14 mouse cellular contexts compared by ENCODE assay signal in the genomic region with DNA sequence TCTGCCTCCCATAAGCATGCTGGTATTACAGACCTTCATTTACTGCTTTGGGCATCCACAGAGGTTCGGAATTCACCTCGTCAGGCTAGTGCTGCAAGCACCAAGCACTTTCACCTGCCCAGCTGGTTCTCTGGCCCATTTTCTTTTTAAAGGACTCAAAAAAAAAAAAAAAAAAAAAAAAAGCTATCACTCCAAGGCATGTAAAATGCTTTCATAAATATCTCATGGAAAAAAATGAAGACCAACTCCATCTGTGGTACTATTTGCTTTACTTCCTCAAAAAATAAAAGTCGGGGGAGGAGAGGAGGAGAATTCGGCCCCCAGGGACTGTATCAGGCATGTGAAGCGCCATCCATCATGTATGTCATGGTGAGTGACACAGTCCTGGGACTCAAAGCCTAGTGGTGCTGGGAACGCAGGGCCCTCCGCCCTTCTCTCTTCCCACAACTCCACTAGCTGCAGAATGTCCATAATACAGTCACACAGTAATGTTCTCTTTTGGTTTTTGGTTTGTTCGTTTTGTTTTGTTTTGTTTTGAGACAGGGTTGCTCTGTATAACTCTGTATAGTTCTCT. TPM values are rescaled to one million over a fixed set of nuclear protein-coding genes. Genes with fewer than 3 reads are reported as not detected.
A peak's percentile ranks its signal among the peaks of the same experiment; 100 is the strongest.
DNase-seq lines count a peak whose midpoint lies in the region; ATAC-seq and TF ChIP-seq lines count a peak whose summit lies in the region.
"Had no signal": no experiment of that assay in that cellular context is flagged by ENCODE, and none has a peak within 500 bp of the region (broad histone marks: within the 10 kb centered on the region; RNA-seq: fewer than 3 reads in every experiment).

No protein-coding gene starts in this region.

- dilution Hi-C loops in CH12.LX (cut with MboI; ENCODE audit: extremely low pct_ligation_motif_present, extremely low pct_unique_long_range_greater_than_20kb, low sequenced_read_pairs) = no loop called here

- WGBS in liver, embryonic 13.5 days (ENCODE audit: insufficient replicate concordance) = 57% methylated on average over 8 of the region's 8 CpGs
- 62% methylated on average over 8 of the region's 8 CpGs for WGBS in liver, embryonic 11.5 days
- WGBS in liver, postnatal 0 days (ENCODE audit: insufficient replicate concordance) = 52% methylated on average over 8 of the region's 8 CpGs
- 78% methylated on average over 8 of the region's 8 CpGs for WGBS in forebrain, embryonic 15.5 days
- 65% methylated on average over 8 of the region's 8 CpGs for WGBS in hindbrain, embryonic 16.5 days

- peaks cover 55% of the 10 kb centered on the region for H3K4me1 ChIP-seq in liver, embryonic 13.5 days (replicated peaks)
- peaks cover 37% of the 10 kb centered on the region for H3K4me1 ChIP-seq in liver, embryonic 11.5 days (replicated peaks; ENCODE audit: control insufficient read depth, insufficient read depth, low read length)
- peaks cover 0 to 19% of the 10 kb centered on the region in 2 experiments; a peak in 2 of 4 replicates for H3K4me1 ChIP-seq in CH12.LX (ENCODE audit: control insufficient read depth in 1 of 2, insufficient read depth in 2 of 2)
- H3K4me1 ChIP-seq in MEL (ENCODE audit: control insufficient read depth in 1 of 2, insufficient read depth in 2 of 2, low read length in 2 of 2) = peaks cover 39 to 42% of the 10 kb centered on the region in 2 experiments
- H3K4me1 ChIP-seq in liver, postnatal 0 days (ENCODE audit: insufficient read depth) = peaks cover 44% of the 10 kb centered on the region
- H3K4me1 ChIP-seq in forebrain, embryonic 15.5 days = peaks cover 7% of the 10 kb centered on the region
- peaks cover 4% of the 10 kb centered on the region; the same call in 1 of the 2 replicates for H3K4me1 ChIP-seq in hindbrain, embryonic 16.5 days (ENCODE audit: control insufficient read depth, insufficient read depth, low read depth, low read length)

- TF ChIP-seq CTCF in CH12.LX (conservative IDR thresholded peaks at IDR 0.05 in 1 of 2, IDR thresholded peaks at IDR 0.05 in 1 of 2; ENCODE audit: low read depth in 2 of 2, low read length in 2 of 2) (no peak), MEL (IDR thresholded peaks at IDR 0.05 in 2 of 3, conservative IDR thresholded peaks at IDR 0.05 in 1 of 3; ENCODE audit: control insufficient read depth in 1 of 3, insufficient read depth in 1 of 3, low read depth in 2 of 3, low read length in 3 of 3, poor library complexity in 1 of 3, severe bottlenecking in 1 of 3) (no peak)
- TF ChIP-seq CTCF in liver, postnatal 0 days (IDR thresholded peaks at IDR 0.05; ENCODE audit: low read depth) = no peak

- in situ Hi-C loops in CH12.LX (cut with MboI; ENCODE audit: low pct_ligation_motif_present, low pct_unique_long_range_greater_than_20kb, low sequenced_read_pairs) = loop anchor here (25.0 kb wide), 1 partner anchor 259 kb away; no protein-coding TSS in a partner anchor

- peak overlapping the region; percentile 82 for H3K9ac ChIP-seq in liver, embryonic 13.5 days
- no peak overlapping the region for H3K9ac ChIP-seq in liver, embryonic 11.5 days (ENCODE audit: low read depth, low read length)
- no peak overlapping the region for H3K9ac ChIP-seq in CH12.LX (ENCODE audit: insufficient read depth, low read depth)
- H3K9ac ChIP-seq in MEL (ENCODE audit: control insufficient read depth, low read depth, low read length, poor library complexity, severe bottlenecking) = no peak overlapping the region
- no peak overlapping the region for H3K9ac ChIP-seq in liver, postnatal 0 days (replicated peaks)
- H3K9ac ChIP-seq in forebrain, embryonic 15.5 days (replicated peaks) = no peak overlapping the region
- H3K9ac ChIP-seq in hindbrain, embryonic 16.5 days (ENCODE audit: low read depth, low read length) = no peak overlapping the region
- H3K9ac ChIP-seq: forebrain, embryonic 13.5 days; heart, embryonic 15.5 days; hindbrain, embryonic 14.5 days had no signal

- TF ChIP-seq EP300 in CH12.LX (IDR thresholded peaks at IDR 0.05; ENCODE audit: low read length) (no peak), MEL (IDR thresholded peaks at IDR 0.05; ENCODE audit: low read depth in 1 of 2, low read length in 2 of 2) (no peak)
- TF ChIP-seq EP300 in liver, postnatal 0 days (IDR thresholded peaks at IDR 0.05; ENCODE audit: low read depth) = no peak

- no peaks in the 10 kb centered on the region for H3K36me3 ChIP-seq in liver, embryonic 13.5 days
- no peaks in the 10 kb centered on the region for H3K36me3 ChIP-seq in liver, embryonic 11.5 days (ENCODE audit: control insufficient read depth, insufficient read depth, low read length)
- H3K36me3 ChIP-seq in CH12.LX (replicated peaks in 1 of 2; ENCODE audit: control insufficient read depth in 1 of 2, insufficient read depth in 1 of 2, low read length in 1 of 2) (no peaks in the 10 kb centered on the region), MEL (ENCODE audit: control insufficient read depth in 1 of 2, insufficient read depth in 2 of 2, low read length in 2 of 2) (peaks cover 0 to 37% of the 10 kb centered on the region in 2 experiments; a peak in 2 of 4 replicates)
- H3K36me3 ChIP-seq in liver, postnatal 0 days (replicated peaks; ENCODE audit: insufficient read depth, low read length) = no peaks in the 10 kb centered on the region
- no peaks in the 10 kb centered on the region for H3K36me3 ChIP-seq in forebrain, embryonic 15.5 days
- no peaks in the 10 kb centered on the region for H3K36me3 ChIP-seq in hindbrain, embryonic 16.5 days (ENCODE audit: control insufficient read depth, insufficient read depth, low read length)
- H3K36me3 ChIP-seq: embryonic facial prominence, embryonic 10.5 days; G1E; heart, embryonic 10.5 days; heart, embryonic 15.5 days; hindbrain, embryonic 10.5 days had no signal

- TF ChIP-seq POLR2A in CH12.LX (IDR thresholded peaks at IDR 0.05; ENCODE audit: low read depth, low read length) = no peak
- no peak for TF ChIP-seq POLR2A in MEL (IDR thresholded peaks at IDR 0.05; ENCODE audit: control insufficient read depth in 1 of 2, insufficient read depth in 1 of 2, low read depth in 1 of 2, low read length in 2 of 2, poor library complexity in 1 of 2)

- no peak for TF ChIP-seq RAD21 in CH12.LX (IDR thresholded peaks at IDR 0.05; ENCODE audit: low read depth, low read length)
- TF ChIP-seq RAD21 in MEL (IDR thresholded peaks at IDR 0.05; ENCODE audit: low read depth, low read length) = no peak

- peak overlapping the region; percentile 100 for H3K27ac ChIP-seq in liver, embryonic 13.5 days
- H3K27ac ChIP-seq in liver, embryonic 11.5 days (ENCODE audit: low read depth, low read length) = no peak overlapping the region
- H3K27ac ChIP-seq in CH12.LX (ENCODE audit: insufficient read depth, low read depth) (no peak overlapping the region), MEL (ENCODE audit: control insufficient read depth, low read depth, low read length) (peak overlapping the region; percentile 28)
- H3K27ac ChIP-seq in liver, postnatal 0 days (ENCODE audit: low read depth) = peak overlapping the region; percentile 84; the same call in 1 of the 2 replicates
- H3K27ac ChIP-seq in forebrain, embryonic 15.5 days (replicated peaks) = no peak overlapping the region
- no peak overlapping the region for H3K27ac ChIP-seq in hindbrain, embryonic 16.5 days (ENCODE audit: low read depth, low read length)
- H3K27ac ChIP-seq: embryonic facial prominence, embryonic 10.5 days; forebrain, embryonic 13.5 days; heart, embryonic 10.5 days; heart, embryonic 15.5 days; hindbrain, embryonic 10.5 days; hindbrain, embryonic 14.5 days had no signal

- H3K4me3 ChIP-seq in liver, embryonic 13.5 days (replicated peaks) = no peak overlapping the region
- H3K4me3 ChIP-seq in liver, embryonic 11.5 days (ENCODE audit: low read depth, low read length) = no peak overlapping the region
- H3K4me3 ChIP-seq in CH12.LX (replicated peaks in 1 of 3; ENCODE audit: low read depth in 2 of 3, low read length in 2 of 3, poor library complexity in 1 of 3) (no peak overlapping the region), MEL (ENCODE audit: control insufficient read depth in 1 of 2, insufficient read depth in 1 of 2, low read depth in 2 of 2, low read length in 2 of 2) (no peak overlapping the region)
- no peak overlapping the region for H3K4me3 ChIP-seq in liver, postnatal 0 days (ENCODE audit: low read depth, low read length)
- no peak overlapping the region for H3K4me3 ChIP-seq in forebrain, embryonic 15.5 days
- H3K4me3 ChIP-seq in hindbrain, embryonic 16.5 days (ENCODE audit: low read length) = no peak overlapping the region
- H3K4me3 ChIP-seq: embryonic facial prominence, embryonic 10.5 days; forebrain, embryonic 13.5 days; heart, embryonic 10.5 days; heart, embryonic 15.5 days; hindbrain, embryonic 10.5 days had no signal

- H3K79me2 ChIP-seq in CH12.LX (replicated peaks; ENCODE audit: control insufficient read depth, extremely low read depth, insufficient read depth, poor library complexity, severe bottlenecking) (no peaks in the 10 kb centered on the region), MEL (ENCODE audit: control insufficient read depth, insufficient read depth, low read length, poor library complexity) (no peaks in the 10 kb centered on the region)

- no peak for DNase-seq in liver, embryonic 13.5 days
- DNase-seq in liver, embryonic 11.5 days (ENCODE audit: low spot score) = no peak
- DNase-seq in CH12.LX (ENCODE audit: extremely low read depth) (peak; percentile 13), MEL (ENCODE audit: low read depth, low spot score) (peak; percentile 52)
- no peak for DNase-seq in liver, postnatal 0 days

- no peaks in the 10 kb centered on the region for H3K9me3 ChIP-seq in liver, embryonic 13.5 days (replicated peaks)
- no peaks in the 10 kb centered on the region for H3K9me3 ChIP-seq in liver, embryonic 11.5 days (ENCODE audit: control insufficient read depth, low read length)
- H3K9me3 ChIP-seq in CH12.LX (replicated peaks; ENCODE audit: low read length) (no peaks in the 10 kb centered on the region), MEL (replicated peaks; ENCODE audit: insufficient read depth, low read length) (no peaks in the 10 kb centered on the region)
- no peaks in the 10 kb centered on the region for H3K9me3 ChIP-seq in liver, postnatal 0 days (ENCODE audit: low read length)
- H3K9me3 ChIP-seq in forebrain, embryonic 15.5 days = no peaks in the 10 kb centered on the region
- H3K9me3 ChIP-seq in hindbrain, embryonic 16.5 days (ENCODE audit: control insufficient read depth, low read length) = no peaks in the 10 kb centered on the region
- H3K9me3 ChIP-seq: embryonic facial prominence, embryonic 10.5 days; forebrain, embryonic 13.5 days; G1E; heart, embryonic 10.5 days; heart, embryonic 15.5 days; hindbrain, embryonic 10.5 days had no signal

- H3K27me3 ChIP-seq in liver, embryonic 13.5 days = peaks cover 53% of the 10 kb centered on the region
- no peaks in the 10 kb centered on the region for H3K27me3 ChIP-seq in liver, embryonic 11.5 days (replicated peaks; ENCODE audit: control insufficient read depth, insufficient read depth, low read length)
- peaks cover 8% of the 10 kb centered on the region for H3K27me3 ChIP-seq in CH12.LX (replicated peaks)
- no peaks in the 10 kb centered on the region for H3K27me3 ChIP-seq in MEL (ENCODE audit: control insufficient read depth in 1 of 2, insufficient read depth in 2 of 2, low read length in 2 of 2)
- H3K27me3 ChIP-seq in liver, postnatal 0 days (ENCODE audit: insufficient read depth, low read length) = 0 out of 2 replicates have a peak, but pooled peaks cover 3% of the 10 kb centered on the region
- no peaks in the 10 kb centered on the region for H3K27me3 ChIP-seq in forebrain, embryonic 15.5 days
- H3K27me3 ChIP-seq in hindbrain, embryonic 16.5 days (replicated peaks; ENCODE audit: control insufficient read depth, insufficient read depth, low read length) = peaks cover 3% of the 10 kb centered on the region; the same call in 1 of the 2 replicates
- H3K27me3 ChIP-seq: forebrain, embryonic 13.5 days; heart, embryonic 15.5 days had no signal

- no peak for ATAC-seq in liver, embryonic 13.5 days (ENCODE audit: low read depth)
- no peak for ATAC-seq in liver, embryonic 11.5 days (replicated peaks; ENCODE audit: low FRiP score)
- no peak for ATAC-seq in liver, postnatal 0 days
- ATAC-seq in forebrain, embryonic 15.5 days (replicated peaks) = no peak
- no peak for ATAC-seq in hindbrain, embryonic 16.5 days

- H3K4me2 ChIP-seq in liver, embryonic 13.5 days = no peak overlapping the region
- no peak overlapping the region for H3K4me2 ChIP-seq in liver, embryonic 11.5 days
- H3K4me2 ChIP-seq in CH12.LX (ENCODE audit: insufficient read depth, low read depth, poor library complexity, severe bottlenecking) = 0 out of 2 replicates have a peak overlapping the region, but pooled peaks have one; percentile 19
- no peak overlapping the region for H3K4me2 ChIP-seq in liver, postnatal 0 days (ENCODE audit: low read depth, low read length)
- no peak overlapping the region for H3K4me2 ChIP-seq in forebrain, embryonic 15.5 days (replicated peaks)
- no peak overlapping the region for H3K4me2 ChIP-seq in hindbrain, embryonic 16.5 days (ENCODE audit: low read length)
- H3K4me2 ChIP-seq: forebrain, embryonic 13.5 days; heart, embryonic 15.5 days; hindbrain, embryonic 14.5 days had no signal

RNA-seq across cellular contexts. Expression of gene Slc6a9, which starts 5.6 kb away (rescaled TPM):
- polyA plus RNA-seq in liver, embryonic 13.5 days (2015; fragmentation: Nextera tagmentation; extraction: Ambion mirVana) = 45.2 TPM in 2 replicates
- polyA plus RNA-seq in liver, embryonic 11.5 days (2014; fragmentation: Nextera tagmentation; extraction: Ambion mirVana) = 21.7 and 26.3 TPM in 2 replicates
- total RNA-seq in CH12.LX (2012; rRNA removed) = 3.9 and 15.6 TPM in 2 replicates
- 1.8 and 4.0 TPM in 2 replicates for total RNA-seq in CH12.LX (2014; rRNA removed)
- polyA plus RNA-seq in CH12.LX (2012; ENCODE audit: insufficient read length, low read depth) = 7.8 and 9.1 TPM in 2 replicates
- total RNA-seq in MEL (2012; rRNA removed) = 3.2 and 8.3 TPM in 2 replicates
- polyA plus RNA-seq in MEL (2012; ENCODE audit: insufficient read depth in 1 of 2, insufficient read length in 2 of 2, low read depth in 1 of 2, low replicate concordance in 2 of 2, missing spikeins in 1 of 2) = 10 to 100 TPM in 1 of 2 experiments, not detected in 1; 21.2 TPM
- 16.0 and 19.5 TPM in 2 replicates for polyA plus RNA-seq in liver, postnatal 0 days (2015; fragmentation: Nextera tagmentation; extraction: Ambion mirVana)
- 9.0 and 11.3 TPM in 2 replicates for polyA plus RNA-seq in forebrain, embryonic 15.5 days (2015; fragmentation: Nextera tagmentation; extraction: Ambion mirVana)
- 55.3 and 63.8 TPM in 2 replicates for polyA plus RNA-seq in hindbrain, embryonic 16.5 days (2015; fragmentation: Nextera tagmentation; extraction: Ambion mirVana)

RNA-seq across cellular contexts. Expression of gene Ccdc24, which starts 43.7 kb away (rescaled TPM):
- polyA plus RNA-seq in liver, embryonic 13.5 days (2015; fragmentation: Nextera tagmentation; extraction: Ambion mirVana) = 1.0 and 1.1 TPM in 2 replicates
- polyA plus RNA-seq in liver, embryonic 11.5 days (2014; fragmentation: Nextera tagmentation; extraction: Ambion mirVana) = 1.1 and 1.5 TPM in 2 replicates
- total RNA-seq in CH12.LX (2012; rRNA removed) (0.46 and 0.93 TPM in 2 replicates), CH12.LX (2014; rRNA removed) (not detected in 2 replicates), MEL (2012; rRNA removed) (0.19 and 0.56 TPM in 2 replicates)
- polyA plus RNA-seq in CH12.LX (2012; ENCODE audit: insufficient read length, low read depth) (0.40 and 0.81 TPM in 2 replicates), MEL (2012; ENCODE audit: insufficient read depth in 1 of 2, insufficient read length in 2 of 2, low read depth in 1 of 2, low replicate concordance in 2 of 2, missing spikeins in 1 of 2) (under 1 TPM in 1 of 2 experiments, not detected in 1; 0.36 TPM)
- 0.15 and 0.34 TPM in 2 replicates for polyA plus RNA-seq in liver, postnatal 0 days (2015; fragmentation: Nextera tagmentation; extraction: Ambion mirVana)
- 1.1 and 1.7 TPM in 2 replicates for polyA plus RNA-seq in forebrain, embryonic 15.5 days (2015; fragmentation: Nextera tagmentation; extraction: Ambion mirVana)
- polyA plus RNA-seq in hindbrain, embryonic 16.5 days (2015; fragmentation: Nextera tagmentation; extraction: Ambion mirVana) = 2.1 and 2.2 TPM in 2 replicates
- total RNA-seq: G1E had no signal
- polyA plus RNA-seq: G1E had no signal

RNA-seq across cellular contexts. Expression of gene B4galt2, which starts 54.6 kb away (rescaled TPM):
- polyA plus RNA-seq in liver, embryonic 13.5 days (2015; fragmentation: Nextera tagmentation; extraction: Ambion mirVana) = 1.8 and 1.9 TPM in 2 replicates
- polyA plus RNA-seq in liver, embryonic 11.5 days (2014; fragmentation: Nextera tagmentation; extraction: Ambion mirVana) = 9.3 and 10.5 TPM in 2 replicates
- total RNA-seq in CH12.LX (2012; rRNA removed) (0.25 and 0.29 TPM in 2 replicates), CH12.LX (2014; rRNA removed) (not detected in 2 replicates), MEL (2012; rRNA removed) (0.08 TPM in 1 of 2 replicates, not detected in the other)
- polyA plus RNA-seq in CH12.LX (2012; ENCODE audit: insufficient read length, low read depth) (0.14 and 0.22 TPM in 2 replicates), MEL (2012; ENCODE audit: insufficient read depth in 1 of 2, insufficient read length in 2 of 2, low read depth in 1 of 2, low replicate concordance in 2 of 2, missing spikeins in 1 of 2) (under 1 TPM in 1 of 2 experiments, not detected in 1; 0.19 TPM)
- polyA plus RNA-seq in liver, postnatal 0 days (2015; fragmentation: Nextera tagmentation; extraction: Ambion mirVana) = 0.63 and 0.67 TPM in 2 replicates
- polyA plus RNA-seq in forebrain, embryonic 15.5 days (2015; fragmentation: Nextera tagmentation; extraction: Ambion mirVana) = 45.2 and 52.6 TPM in 2 replicates
- 64.4 and 65.6 TPM in 2 replicates for polyA plus RNA-seq in hindbrain, embryonic 16.5 days (2015; fragmentation: Nextera tagmentation; extraction: Ambion mirVana)

RNA-seq across cellular contexts. Expression of gene Atp6v0b, which starts 58.5 kb away (rescaled TPM):
- polyA plus RNA-seq in liver, embryonic 13.5 days (2015; fragmentation: Nextera tagmentation; extraction: Ambion mirVana) = 158 and 159 TPM in 2 replicates
- polyA plus RNA-seq in liver, embryonic 11.5 days (2014; fragmentation: Nextera tagmentation; extraction: Ambion mirVana) = 212 and 229 TPM in 2 replicates
- 169 and 186 TPM in 2 replicates for total RNA-seq in CH12.LX (2012; rRNA removed)
- 165 and 176 TPM in 2 replicates for total RNA-seq in CH12.LX (2014; rRNA removed)
- 189 and 202 TPM in 2 replicates for polyA plus RNA-seq in CH12.LX (2012; ENCODE audit: insufficient read length, low read depth)
- total RNA-seq in MEL (2012; rRNA removed) = 227 and 286 TPM in 2 replicates
- polyA plus RNA-seq in MEL (2012; ENCODE audit: insufficient read depth in 1 of 2, insufficient read length in 2 of 2, low read depth in 1 of 2, low replicate concordance in 2 of 2, missing spikeins in 1 of 2) = 100 to 1,000 TPM in 1 of 2 experiments, not detected in 1; 343 TPM
- polyA plus RNA-seq in liver, postnatal 0 days (2015; fragmentation: Nextera tagmentation; extraction: Ambion mirVana) = 149 and 164 TPM in 2 replicates
- polyA plus RNA-seq in forebrain, embryonic 15.5 days (2015; fragmentation: Nextera tagmentation; extraction: Ambion mirVana) = 460 and 461 TPM in 2 replicates
- 631 and 701 TPM in 2 replicates for polyA plus RNA-seq in hindbrain, embryonic 16.5 days (2015; fragmentation: Nextera tagmentation; extraction: Ambion mirVana)

Comparison
In these comparisons a context has a peak if more than half of its experiments do, and no peak if none do; other contexts are left out.
1. H3K27ac ChIP-seq: peak in liver, embryonic 13.5 days (single experiment), MEL (single experiment) and liver, postnatal 0 days (single experiment); none in liver, embryonic 11.5 days (single experiment), CH12.LX (single experiment), forebrain, embryonic 15.5 days (single experiment) and hindbrain, embryonic 16.5 days (single experiment).
2. DNase-seq: peak in CH12.LX (single experiment) and MEL (single experiment); none in liver, embryonic 13.5 days (single experiment), liver, embryonic 11.5 days (single experiment) and liver, postnatal 0 days (single experiment).